Mouse (Mus musculus): ENCODE measurements around the gene Gm8369. TPM values are rescaled to one million over a fixed set of nuclear protein-coding genes. Genes with fewer than 3 reads are reported as not detected.
A peak's percentile ranks its signal among the peaks of the same experiment; 100 is the strongest.
"Not testable (repeated sequence)": the region's sequence is repeated elsewhere in the genome, so short reads cannot be mapped to it uniquely, and the experiment has no call there.

The Gm8369 gene
- total RNA-seq, 2 experiments from 2014 or later, result 0.82 TPM; not detected in 1

GRCm38 (mm10) chr19:11516246-11516645 is 30.5 kb downstream of the Gm8369 start, which contains the start of gene Ms4a6b:
TSS of gene Ms4a6b (plus strand) at chr19:11516512.
- no peak for DNase-seq

DNA sequence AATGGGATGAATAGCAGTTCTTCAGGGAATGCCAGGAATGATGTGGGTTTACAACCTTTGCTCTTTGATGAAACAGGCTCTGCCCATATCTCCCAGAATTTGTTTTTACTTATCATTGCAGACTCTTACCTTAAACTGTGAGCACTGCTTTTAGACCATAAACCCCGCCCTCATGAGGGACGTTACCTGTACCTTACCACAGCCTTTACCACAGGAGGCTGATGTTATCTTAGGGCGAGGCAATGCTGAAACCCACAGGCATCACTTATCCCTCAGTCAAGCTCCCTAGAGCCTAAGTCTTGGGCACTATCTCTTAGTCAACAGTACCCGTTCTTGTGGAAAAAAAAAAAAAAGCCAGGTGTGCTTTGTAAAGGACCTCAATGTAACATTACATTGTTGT is 31.1 kb downstream of the Gm8369 start:
- DNase-seq, result peak in 1 of 2 experiments; percentile 10

DNA sequence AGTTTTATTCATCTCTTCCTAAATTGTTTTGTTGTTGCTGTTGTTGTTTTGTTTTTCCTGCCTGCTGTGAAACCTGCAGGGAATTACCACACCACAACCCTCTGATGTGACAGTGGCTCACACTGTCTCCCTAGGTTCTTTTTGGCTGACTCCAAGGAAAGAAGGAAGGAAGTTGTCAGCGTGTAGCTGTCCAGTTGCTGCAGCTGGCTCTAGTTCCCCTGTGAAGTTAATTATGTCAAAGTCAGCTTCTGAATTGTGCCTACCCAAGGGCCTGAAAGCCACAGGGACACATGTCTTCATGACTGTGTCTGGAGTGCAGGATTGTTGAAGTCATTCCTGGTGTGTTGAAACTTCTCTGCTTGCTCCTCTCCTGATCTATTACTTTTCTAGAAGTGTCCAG is 31.6 kb downstream of the Gm8369 start:
- DNase-seq, result peak; percentile 35 to 72

DNA sequence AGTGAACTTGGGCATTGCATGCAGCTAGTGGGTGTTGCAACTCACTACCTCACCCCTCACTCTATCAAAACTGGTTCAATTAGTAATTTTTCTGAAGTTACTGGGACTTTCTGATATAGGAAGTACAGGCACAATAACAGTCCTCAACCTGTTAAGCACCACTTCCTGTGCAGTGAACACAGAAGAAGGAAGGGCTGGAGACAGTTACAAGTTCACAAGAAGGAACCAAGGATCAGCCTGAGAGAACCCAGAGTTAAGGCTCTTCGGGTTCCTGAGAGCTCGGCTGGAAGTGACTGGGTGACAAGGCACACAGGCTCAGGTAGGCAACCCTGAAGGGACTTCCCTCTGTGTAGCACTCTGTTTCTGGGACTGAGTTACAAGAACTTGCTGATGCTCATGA is 32.6 kb downstream of the Gm8369 start:
- peak in 1 of 2 experiments; percentile 31 for DNase-seq

- DNase-seq, result no peak
These were observed 34.4 kb downstream of the Gm8369 start for GRCm38 (mm10) chr19:11520146-11520545.

GRCm38 (mm10) chr19:11533421-11533820 is 47.7 kb downstream of the Gm8369 start:
- no peak for DNase-seq

DNA sequence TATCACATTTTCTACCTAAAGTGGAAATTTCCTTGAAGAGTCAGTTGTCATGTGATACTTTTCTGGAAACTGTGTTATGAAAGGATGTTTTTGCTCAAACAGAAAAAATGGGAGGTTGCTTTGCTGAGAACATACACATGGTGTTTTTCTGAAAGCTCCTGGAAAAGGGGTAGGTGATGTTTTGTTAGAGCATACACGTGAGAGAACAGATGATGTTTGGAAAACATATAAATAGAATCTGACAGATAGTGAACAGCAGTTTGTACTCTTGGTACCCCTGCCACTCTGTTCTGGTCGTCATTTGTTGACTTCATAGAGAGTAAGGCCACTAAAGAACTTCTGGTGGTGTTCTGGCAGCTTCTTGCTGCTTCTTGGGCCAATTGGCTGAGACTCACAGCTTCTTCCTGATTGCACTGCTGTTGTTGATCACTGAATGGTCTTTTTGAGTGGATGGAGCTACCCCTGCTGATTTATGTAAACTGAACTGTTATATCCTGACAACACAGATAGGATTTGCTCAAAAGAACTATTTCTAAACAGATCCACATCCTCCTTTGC is 48.2 kb downstream of the Gm8369 start:
- peak; percentile 79 to 82 for DNase-seq

DNA sequence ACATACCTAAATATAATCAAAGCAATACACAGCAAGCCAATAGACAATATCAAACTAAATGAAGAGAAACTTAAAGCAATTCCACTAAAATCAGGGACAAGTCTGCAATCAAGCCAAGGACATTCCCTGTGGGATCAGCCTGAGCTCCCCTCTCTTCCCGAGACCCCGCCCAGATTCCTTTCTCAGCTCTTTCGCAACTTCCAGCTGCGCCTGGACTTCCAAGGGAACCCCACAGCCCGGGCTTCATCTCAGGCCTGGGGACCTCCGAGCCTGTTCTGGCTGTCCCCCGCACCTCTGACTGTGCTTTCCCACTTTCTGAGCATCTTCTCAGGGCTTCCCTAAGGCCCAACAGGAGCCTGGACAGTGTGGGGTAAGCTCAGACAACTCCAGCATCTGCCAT is 50.9 kb downstream of the Gm8369 start, which contains the start of gene Ms4a4d:
Gene Ms4a4d, plus strand, starts transcription at position 209 of the 400 bp plus-strand sequence.
- peak; percentile 81 to 86 for DNase-seq

DNA sequence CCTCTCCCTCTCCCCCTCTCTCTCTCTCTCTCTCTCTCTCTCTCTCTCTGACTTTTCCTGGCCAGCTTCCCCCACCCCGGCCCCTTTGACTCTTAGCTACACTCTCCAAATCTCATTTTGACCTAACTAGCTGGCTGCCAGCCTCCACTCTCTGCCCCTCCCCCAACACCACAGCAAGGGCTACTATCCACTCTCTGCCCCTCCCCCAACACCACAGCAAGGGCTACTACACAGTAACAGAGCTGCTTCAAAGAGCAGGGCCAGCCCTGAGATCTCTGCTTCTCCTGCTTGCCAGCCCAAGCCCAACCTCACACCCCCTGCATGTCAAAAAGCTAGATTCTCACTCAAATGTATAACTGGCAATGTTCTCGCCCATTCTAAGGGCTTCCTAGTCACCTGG is 51.6 kb downstream of the Gm8369 start:
- DNase-seq, result peak; percentile 48 to 53

- DNase-seq, result peak in 1 of 2 experiments; percentile 24
These were observed 54.6 kb downstream of the Gm8369 start for GRCm38 (mm10) chr19:11540166-11540821.

- DNase-seq, result not testable (repeated sequence)
These were observed 58.6 kb downstream of the Gm8369 start for GRCm38 (mm10) chr19:11544383-11544782.

DNA sequence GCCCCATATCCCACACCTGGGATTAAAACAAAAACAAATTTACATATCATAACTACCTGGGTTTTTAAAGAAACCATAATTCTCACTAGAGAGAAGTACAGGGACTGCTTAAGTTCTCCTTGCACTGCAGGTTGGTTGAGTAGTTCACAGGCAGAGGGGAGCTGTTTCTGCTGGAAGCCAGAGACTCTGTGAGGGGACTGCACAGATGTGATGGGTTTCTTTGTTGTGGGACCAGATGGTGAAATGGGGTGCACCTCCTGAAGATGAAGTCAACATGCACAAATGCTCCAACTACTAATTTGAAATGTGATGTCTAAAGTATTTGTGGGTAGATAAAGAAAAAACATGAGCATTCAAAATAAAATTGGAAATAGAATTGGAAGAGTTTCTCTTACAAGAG is 62.2 kb downstream of the Gm8369 start:
- DNase-seq, result no peak

- no peak for DNase-seq
These were observed 69.0 kb downstream of the Gm8369 start for GRCm38 (mm10) chr19:11554726-11555125.

- peak; percentile 28 to 65 for DNase-seq
These were observed 73.8 kb downstream of the Gm8369 start for GRCm38 (mm10) chr19:11559560-11559959.

Other genes starting within 250 kb of the Gm8369 start
- 1 to 10 TPM in 1 of 2 experiments, under 1 TPM in 1; 0.35 to 4.4 TPM for gene Ms4a1, start 219.7 kb upstream of the Gm8369 start, total RNA-seq (2021)
- gene Ms4a5, start 202.1 kb upstream of the Gm8369 start, total RNA-seq (2021), result not detected
- gene Ms4a14, start 171.5 kb upstream of the Gm8369 start, total RNA-seq (2021), result under 1 TPM in 1 of 2 experiments, not detected in 1; 0.12 TPM
- 1 to 10 TPM; 1.7 to 1.9 TPM for gene Ms4a7, start 149.8 kb upstream of the Gm8369 start, total RNA-seq (2021)
- 1 to 10 TPM; 9.1 to 9.5 TPM for gene Ms4a4a, start 110.4 kb upstream of the Gm8369 start, total RNA-seq (2021)
- 1 to 10 TPM in 1 of 2 experiments, under 1 TPM in 1; 0.94 to 1.3 TPM for gene Ms4a4c, start 81.2 kb upstream of the Gm8369 start, total RNA-seq (2021)
- 1 to 10 TPM; 1.1 to 5.0 TPM for gene Ms4a4b, start 42.4 kb upstream of the Gm8369 start, total RNA-seq (2021)
- gene Ms4a6c, start 16.6 kb upstream of the Gm8369 start, total RNA-seq (2021), result 1 to 10 TPM; 7.6 to 9.6 TPM
- 1 to 10 TPM; 7.0 to 9.7 TPM for gene Ms4a6b, start 30.6 kb downstream of the Gm8369 start, total RNA-seq (2021)
- gene Ms4a4d, start 50.9 kb downstream of the Gm8369 start, total RNA-seq (2021), result 1 to 10 TPM; 5.4 to 6.7 TPM
- 1 to 10 TPM; 3.6 to 4.7 TPM for gene Ms4a6d, start 118.9 kb downstream of the Gm8369 start, total RNA-seq (2021)
- not detected for gene Ms4a2, start 137.8 kb downstream of the Gm8369 start, total RNA-seq (2021)
- gene Ms4a3, start 154.9 kb downstream of the Gm8369 start, total RNA-seq (2021), result not detected
- gene Oosp2, start 174.6 kb downstream of the Gm8369 start, total RNA-seq (2021), result not detected
- not detected for gene Oosp1, start 205.2 kb downstream of the Gm8369 start, total RNA-seq (2021)
- gene Oosp3, start 211.1 kb downstream of the Gm8369 start, total RNA-seq (2021), result not detected